Mouse (Mus musculus) lung, adult 2 months (tissue): ENCODE results near the gene Nfyc.

Experiments used
- CTCF ChIP-seq: fragments of 200-500 bp; IDR thresholded peaks from 2 replicates; pipeline ENCODE4 v1.5.1; 2011; ENCODE audit warnings: mild to moderate bottlenecking, low read length, control low read depth; ENCODE audit not compliant: insufficient read depth
- POLR2A ChIP-seq: fragments of 200-500 bp; IDR thresholded peaks from 2 replicates; pipeline ENCODE4 v1.6.1; 2011; ENCODE audit warnings: low read depth, mild to moderate bottlenecking, control low read depth, low read length, borderline replicate concordance; ENCODE audit errors: extremely low read depth

DNA sequence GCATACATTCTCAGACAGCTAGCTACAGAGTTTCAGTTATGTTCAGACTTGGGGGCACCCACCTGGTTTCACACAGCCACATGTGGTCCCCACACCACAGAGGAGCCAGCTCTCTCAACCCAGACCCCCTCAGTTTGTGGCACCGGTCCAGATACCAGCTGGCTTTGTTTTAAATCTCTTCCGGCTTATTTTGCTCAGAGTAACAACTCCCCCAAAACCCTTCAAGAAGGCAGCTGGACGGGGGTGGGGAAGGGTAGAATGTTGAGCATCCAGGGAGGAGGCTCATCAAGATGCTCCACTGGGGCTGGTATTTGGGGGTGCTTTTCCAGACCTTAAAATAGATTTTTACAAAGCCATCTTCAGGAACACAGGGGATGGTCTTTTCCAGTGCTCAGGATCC lies 47.4 kb upstream of the Nfyc start:
- no peak for TF ChIP-seq POLR2A
- no peak for TF ChIP-seq CTCF
